Mouse (Mus musculus) stomach, postnatal 0 days (tissue): Measurements from ENCODE around the gene Eml4.

Experiments used
- CTCF ChIP-seq: IDR thresholded peaks from 2 replicates; pipeline ENCODE4 v1.5.1; 2016; ENCODE audit warnings: antibody characterized with exemption, low read depth, mild to moderate bottlenecking, moderate library complexity
- EP300 ChIP-seq: optimal IDR thresholded peaks from 2 replicates; pipeline ENCODE3; 2016; ENCODE audit warnings: antibody characterized with exemption

- TF ChIP-seq EP300 (no peak), CTCF (no peak)
These were observed 133.1 kb downstream of the Eml4 start for GRCm38 (mm10) chr17:83483784-83484183.
